Mouse (Mus musculus): ENCODE data around the gene Gstm7. TPM values are rescaled to one million over a fixed set of nuclear protein-coding genes. Genes with fewer than 3 reads are reported as not detected.

Gene Gstm7
- polyA plus RNA-seq, 1 experiment, result 4.9 TPM

GRCm38 (mm10) chr3:107939830-107940229 is 8.2 kb upstream of the Gstm7 start:
- 69% methylated on average over 4 of the region's 4 CpGs for WGBS

DNA sequence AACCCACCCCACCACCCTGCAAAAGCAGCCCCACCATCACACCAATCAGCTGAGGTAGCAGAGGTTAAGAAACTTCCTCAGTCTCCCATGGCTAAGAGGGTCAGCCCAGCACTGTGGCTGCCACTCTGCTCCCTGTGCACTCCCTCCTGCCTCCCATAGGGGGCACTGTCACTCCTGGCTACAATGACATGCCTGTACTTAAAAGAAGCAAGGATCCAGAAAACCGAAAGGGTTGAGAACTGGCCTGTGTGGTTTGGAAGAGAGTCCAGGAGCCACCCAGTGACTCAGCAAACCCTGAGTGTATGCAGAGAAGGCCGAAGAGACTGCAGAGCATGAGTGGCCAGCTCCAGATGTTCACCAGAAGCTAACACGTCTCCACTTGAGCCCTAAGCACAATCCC is 7.8 kb upstream of the Gstm7 start:
- 16% methylated on average over 3 of the region's 3 CpGs for WGBS
- DNase-seq (ENCODE audit: low read depth, low spot score), result no peak

More at GRCm38 (mm10) chr3:107939830-107940229, 8.2 kb upstream of the Gstm7 start:
- DNase-seq (ENCODE audit: low read depth, low spot score), result no peak

GRCm38 (mm10) chr3:107935888-107936287 is 4.3 kb upstream of the Gstm7 start:
- WGBS, result 66% methylated on average over 3 of the region's 3 CpGs
- DNase-seq (ENCODE audit: low read depth, low spot score), result no peak

DNA sequence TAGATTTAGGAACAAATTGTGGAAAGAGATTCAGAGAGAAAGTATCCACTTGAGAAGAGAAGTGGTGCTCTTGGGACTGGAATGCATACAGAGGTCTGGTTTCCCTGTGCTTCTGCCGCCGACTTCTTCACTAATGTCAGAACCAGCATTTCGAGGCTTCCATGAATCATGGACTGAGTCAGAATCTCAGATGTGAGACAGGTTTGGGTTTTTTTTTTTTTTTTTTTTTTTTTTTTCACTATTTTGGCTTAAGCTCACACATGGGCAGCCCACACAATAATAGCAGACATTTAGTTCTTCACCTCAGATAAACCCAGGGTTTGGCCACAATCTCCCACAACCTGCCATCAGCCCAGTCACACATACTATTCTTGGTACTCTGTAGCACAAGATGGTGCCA is 3.7 kb upstream of the Gstm7 start:
- no peak for DNase-seq (ENCODE audit: low read depth, low spot score)
- 80% methylated on average over 3 of the region's 3 CpGs for WGBS

- DNase-seq (ENCODE audit: low read depth, low spot score), result no peak
- 32% methylated on average over 6 of the region's 6 CpGs for WGBS
Observed at GRCm38 (mm10) chr3:107932128-107932527, 511 bp upstream of the Gstm7 start.

DNA sequence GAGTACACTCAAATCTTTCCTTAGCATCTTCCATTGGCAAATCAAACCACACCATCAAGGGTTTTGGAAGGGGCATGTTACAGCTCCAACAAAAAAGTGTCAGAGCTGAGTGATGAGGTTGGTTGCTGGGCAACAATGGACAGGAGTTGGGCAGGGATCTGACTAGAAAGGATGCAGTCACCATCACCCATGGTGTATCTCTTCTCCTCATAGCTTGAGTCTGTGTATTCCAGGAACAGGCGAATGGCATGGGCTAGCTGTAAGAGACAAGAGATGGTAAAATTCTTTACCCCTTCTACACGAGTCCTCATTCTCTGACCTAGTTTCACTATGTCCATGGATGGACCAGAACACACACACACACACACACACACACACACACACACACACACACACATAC is 483 bp downstream of the Gstm7 start:
- WGBS, result 45% methylated on average over 2 of the region's 2 CpGs
- no peak for DNase-seq (ENCODE audit: low read depth, low spot score)

DNA sequence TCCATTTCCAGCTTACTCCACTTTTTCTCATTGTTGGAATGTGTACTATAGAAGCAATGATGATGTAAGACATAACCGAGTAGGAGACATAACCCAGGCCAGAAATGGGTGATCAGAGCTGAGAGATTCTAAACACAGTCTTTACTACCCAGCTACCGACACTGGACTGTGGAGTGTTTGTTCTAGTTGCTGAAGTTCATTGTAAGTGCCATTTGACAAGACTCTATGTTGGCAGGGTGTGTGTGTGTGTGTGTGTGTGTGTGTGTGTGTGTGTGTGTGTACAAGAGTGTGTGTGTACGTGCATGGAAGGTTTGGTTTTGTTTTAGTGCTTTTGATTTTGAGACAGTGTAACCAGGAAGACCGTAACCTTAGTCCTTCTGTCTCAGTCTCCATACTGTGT is 1.9 kb downstream of the Gstm7 start:
- WGBS, result 66% methylated on average over 4 of the region's 4 CpGs
- DNase-seq (ENCODE audit: low read depth, low spot score), result no peak

DNA sequence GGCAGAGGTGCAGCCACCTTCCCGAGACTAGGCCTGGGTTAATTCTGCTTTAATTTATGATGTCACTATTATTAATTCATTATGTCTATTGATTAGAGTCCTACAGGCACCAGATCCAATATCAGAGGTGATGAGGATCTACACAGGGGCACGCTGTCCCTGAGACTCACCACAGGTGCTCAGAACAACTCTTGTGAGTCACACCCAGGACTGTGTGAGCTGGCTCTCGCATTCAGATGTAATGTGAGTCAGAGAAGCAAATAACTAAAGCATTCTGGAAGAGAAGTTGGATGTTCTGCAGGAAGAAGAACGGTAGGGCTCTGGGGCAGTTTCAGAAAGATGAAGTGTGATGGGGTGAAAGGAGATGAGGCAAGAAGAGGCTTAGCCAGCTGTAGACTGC is 2.4 kb downstream of the Gstm7 start:
- 77% methylated on average over 4 of the region's 4 CpGs for WGBS
- no peak for DNase-seq (ENCODE audit: low read depth, low spot score)

DNA sequence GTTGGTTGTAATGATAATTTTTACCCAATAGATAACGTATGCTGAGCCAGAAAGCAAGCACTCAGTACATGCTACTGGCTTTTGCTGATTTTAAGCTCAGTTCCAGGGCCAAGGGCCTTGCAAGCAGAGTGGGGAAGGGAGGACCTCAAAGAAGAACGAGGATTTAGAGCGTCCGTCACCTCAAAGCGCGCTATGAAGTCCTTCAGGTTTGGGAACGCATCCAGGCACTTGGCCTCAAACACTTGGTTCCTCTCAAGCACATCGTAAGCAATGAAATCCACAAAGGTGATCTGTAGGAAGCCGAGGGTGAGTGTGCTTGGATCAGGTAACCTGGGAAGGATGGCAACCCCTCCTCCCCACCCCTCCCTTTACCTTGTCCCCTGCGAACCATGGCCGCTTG is 2.9 kb downstream of the Gstm7 start:
- DNase-seq (ENCODE audit: low read depth, low spot score), result no peak
- WGBS, result 81% methylated on average over 11 of the region's 11 CpGs

DNA sequence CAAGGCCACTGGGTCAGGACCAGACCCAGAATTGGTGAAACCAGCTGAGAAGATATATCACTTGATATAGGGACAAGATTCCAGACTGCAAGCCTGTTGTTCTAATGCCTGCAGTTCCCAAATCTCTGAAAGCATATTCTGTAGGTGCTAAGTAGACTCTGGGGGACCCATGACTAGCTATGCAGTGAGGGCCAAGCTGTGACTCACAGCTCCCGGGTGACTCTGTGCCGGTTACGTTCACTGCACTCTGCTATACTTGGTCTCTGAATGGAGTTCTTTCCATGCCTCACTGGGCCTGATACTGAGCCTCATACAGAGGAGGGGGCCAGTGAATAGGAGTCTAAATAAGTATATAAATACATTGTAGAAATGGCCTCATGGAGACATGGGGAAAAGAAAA is 3.8 kb downstream of the Gstm7 start:
- DNase-seq (ENCODE audit: low read depth, low spot score), result no peak
- 81% methylated on average over 3 of the region's 3 CpGs for WGBS

- no peak for DNase-seq (ENCODE audit: low read depth, low spot score)
- WGBS, result 87% methylated on average over 3 of the region's 3 CpGs
Observed at GRCm38 (mm10) chr3:107925335-107925734, 6.3 kb downstream of the Gstm7 start.

GRCm38 (mm10) chr3:107920348-107920747 is 11.3 kb downstream of the Gstm7 start:
- WGBS, result 79% methylated on average over 5 of the region's 5 CpGs
- no peak for DNase-seq (ENCODE audit: low read depth, low spot score)

GRCm38 (mm10) chr3:107917783-107918408 is 13.7 kb downstream of the Gstm7 start:
- WGBS, result 55% methylated on average over 7 of the region's 7 CpGs
- no peak for DNase-seq (ENCODE audit: low read depth, low spot score)

DNA sequence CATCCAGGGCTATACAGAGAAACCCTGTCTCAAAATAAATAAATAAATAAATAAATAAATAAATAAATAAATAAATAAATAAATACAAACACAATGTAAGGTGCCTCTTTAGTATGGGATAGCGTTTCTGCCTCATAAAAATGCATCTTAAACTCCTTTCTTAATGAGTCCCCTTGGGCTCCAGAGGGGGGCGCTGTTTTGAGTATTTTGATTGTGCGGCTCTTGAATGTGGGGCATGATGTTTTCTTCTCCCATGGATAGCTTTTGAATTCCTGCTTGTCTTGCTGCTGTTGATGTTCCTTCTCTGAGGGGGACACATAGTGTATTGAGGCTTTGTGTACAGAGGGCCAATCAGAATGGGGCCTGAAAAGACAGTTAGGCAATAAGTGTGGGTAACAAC is 14.5 kb downstream of the Gstm7 start:
- 87% methylated on average over 3 of the region's 3 CpGs for WGBS
- DNase-seq (ENCODE audit: low read depth, low spot score), result no peak

DNA sequence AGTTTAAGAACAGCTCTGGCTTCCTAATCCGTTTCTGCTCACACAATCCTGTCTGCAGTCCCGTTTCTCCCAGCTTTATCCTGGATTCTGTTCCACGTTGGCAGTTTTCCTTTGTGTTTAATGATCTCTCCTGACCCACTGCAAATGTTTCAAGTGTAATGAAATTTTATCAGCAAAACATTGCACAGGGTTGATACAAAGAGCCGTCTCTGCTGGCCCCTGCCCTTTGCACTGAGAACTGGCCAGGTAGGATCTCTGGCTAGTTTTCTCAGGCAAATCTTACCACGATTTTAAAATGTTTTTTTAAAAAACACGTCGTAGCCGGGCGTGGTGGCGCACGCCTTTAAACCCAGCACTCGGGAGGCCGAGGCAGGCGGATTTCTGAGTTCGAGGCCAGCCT is 14.9 kb downstream of the Gstm7 start:
- 47% methylated on average over 15 of the region's 15 CpGs for WGBS
- no peak for DNase-seq (ENCODE audit: low read depth, low spot score)

- WGBS, result 66% methylated on average over 6 of the region's 6 CpGs
- no peak for DNase-seq (ENCODE audit: low read depth, low spot score)
Observed at GRCm38 (mm10) chr3:107905942-107906341, 25.7 kb downstream of the Gstm7 start.

- no peak for DNase-seq (ENCODE audit: low read depth, low spot score)
- WGBS, result 28% methylated on average over 11 of the region's 11 CpGs
Observed at GRCm38 (mm10) chr3:107900955-107901673, 30.5 kb downstream of the Gstm7 start.

DNA sequence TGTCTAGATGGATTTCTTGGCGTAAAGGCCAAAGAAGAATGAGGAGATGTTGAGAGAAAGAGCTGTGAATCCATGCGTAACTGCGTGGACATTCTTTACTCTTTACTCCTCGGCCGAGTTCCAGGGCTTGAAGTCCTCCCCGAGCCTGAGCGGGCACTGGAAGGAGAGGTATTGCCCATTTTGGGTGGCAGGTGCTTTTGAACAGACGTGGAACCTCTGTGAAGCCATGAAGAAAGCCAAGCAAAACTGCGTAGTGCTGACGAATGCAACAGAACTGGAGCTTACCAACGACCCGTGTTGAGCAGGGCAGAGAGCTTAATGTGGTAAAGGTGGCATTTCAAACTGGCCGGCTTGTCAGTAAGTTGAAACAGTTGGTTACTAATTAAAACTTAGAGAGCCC is 32.9 kb downstream of the Gstm7 start:
- DNase-seq (ENCODE audit: low read depth, low spot score), result no peak
- 95% methylated on average over 13 of the region's 13 CpGs for WGBS

DNA sequence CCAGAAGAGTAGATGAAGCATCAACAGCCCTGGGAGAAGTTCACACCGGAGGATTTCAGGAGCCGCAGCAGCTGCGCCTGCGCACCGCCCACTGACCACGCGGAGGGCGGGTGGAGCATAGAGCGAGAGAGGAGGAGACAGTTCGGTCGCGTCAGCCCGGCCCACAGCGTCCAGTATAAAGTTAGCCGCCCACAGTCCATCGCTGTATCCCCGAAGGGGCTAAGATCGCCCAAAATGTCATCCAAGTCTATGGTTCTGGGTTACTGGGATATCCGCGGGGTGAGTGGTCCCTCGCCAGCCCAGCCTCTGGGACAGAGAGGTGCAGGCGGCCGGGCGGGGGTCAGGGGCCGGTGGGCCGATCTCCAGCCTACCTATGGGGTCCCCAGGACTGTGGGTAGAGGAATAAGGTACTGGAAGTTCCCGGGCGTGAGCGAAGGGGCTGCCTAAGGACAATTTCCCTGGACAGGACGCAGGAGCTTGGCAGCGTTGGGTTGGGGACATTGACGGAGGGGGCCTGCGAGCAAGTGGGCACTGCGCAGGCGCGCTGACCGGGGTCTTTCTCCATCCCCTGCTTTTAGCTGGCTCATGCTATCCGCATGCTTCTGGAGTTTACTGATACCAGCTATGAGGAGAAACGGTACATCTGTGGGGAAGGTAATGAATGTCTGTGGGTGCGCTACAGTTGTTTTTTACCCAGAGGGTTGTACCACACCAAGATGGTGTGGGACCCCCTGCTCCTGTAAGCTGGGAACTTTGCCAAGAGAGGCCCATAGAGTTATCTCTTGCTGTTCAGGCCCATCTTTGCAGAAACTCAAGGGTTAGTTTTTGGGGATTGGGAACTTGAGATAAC is 35.7 kb downstream of the Gstm7 start, which contains the start of gene Gstm5:
Gene Gstm5, plus strand, starts transcription at position 102 of the 850 bp plus-strand sequence.
- 8% methylated on average over 40 of the region's 40 CpGs for WGBS
- DNase-seq (ENCODE audit: low read depth, low spot score), result no peak

GRCm38 (mm10) chr3:107895194-107895719 is 36.4 kb downstream of the Gstm7 start:
- 5% methylated on average over 6 of the region's 6 CpGs for WGBS

More at GRCm38 (mm10) chr3:107895194-107895719, 36.4 kb downstream of the Gstm7 start:
- no peak for DNase-seq (ENCODE audit: low read depth, low spot score)
